Mouse (Mus musculus) forebrain, embryonic 11.5 days (tissue): Measurements from ENCODE around the gene Zc3h12b. TPM values are rescaled to one million over a fixed set of nuclear protein-coding genes. Genes with fewer than 3 reads are reported as not detected.

ENCODE experiments used
- ATAC-seq: fragments of 200-750 bp; cut with Nextera tagmentation; replicated peaks from 2 replicates; pipeline ENCODE4 v1.8.0; 2017; ENCODE audit warnings: moderate TSS enrichment; ENCODE audit not compliant: low FRiP score
- DNase-seq: peaks from one replicate; pipeline ENCODE4 v3.0.0-alpha.2; 2017; ENCODE audit warnings: low spot score
- H3K27ac ChIP-seq: fragments of 300-500 bp; sonication (generic); 2 replicates; pipeline ENCODE4 v1.5.1; 2014; ENCODE audit warnings: low read depth, low read length
- H3K27me3 ChIP-seq: fragments of 300-500 bp; sonication (generic); 2 replicates; pipeline ENCODE4 v1.6.1; 2014; ENCODE audit warnings: mild to moderate bottlenecking, low read length, mixed read lengths; ENCODE audit not compliant: control insufficient read depth, insufficient read depth
- H3K36me3 ChIP-seq: fragments of 300-500 bp; sonication (generic); 2 replicates; pipeline ENCODE4 v1.6.1; 2014; ENCODE audit warnings: mild to moderate bottlenecking, low read length, moderate library complexity, mixed read lengths; ENCODE audit not compliant: control insufficient read depth, insufficient read depth
- H3K4me1 ChIP-seq: fragments of 300-500 bp; sonication (generic); replicated peaks from 2 replicates; pipeline ENCODE4 v1.6.1; 2014; ENCODE audit warnings: low read length, mixed read lengths; ENCODE audit not compliant: control insufficient read depth, insufficient read depth
- H3K4me2 ChIP-seq: fragments of 300-500 bp; sonication (generic); 2 replicates; pipeline ENCODE4 v1.6.1; 2014; ENCODE audit warnings: low read depth, mild to moderate bottlenecking, low read length, moderate library complexity, mixed read lengths; ENCODE audit not compliant: severe bottlenecking
- H3K4me3 ChIP-seq: fragments of 300-500 bp; sonication (generic); 2 replicates; pipeline ENCODE4 v1.5.1; 2014; ENCODE audit warnings: low read depth, low read length
- H3K9ac ChIP-seq: fragments of 300-500 bp; sonication (generic); 2 replicates; pipeline ENCODE4 v1.6.1; 2014; ENCODE audit warnings: low read length
- H3K9me3 ChIP-seq: fragments of 300-500 bp; sonication (generic); 2 replicates; pipeline ENCODE4 v1.6.1; 2016; ENCODE audit warnings: low read length, mixed read lengths; ENCODE audit not compliant: control insufficient read depth
- WGBS: fragments of 180-500 bp; shearing (Covaris S2); extraction: QIAGEN DNeasy Blood & Tissue Kit; methylation state at CpG from one replicate; pipeline ENCODE4 v1.1.7; 2014; 5-methylcytosine and 5-hydroxymethylcytosine counted together
- polyA plus RNA-seq: library from polyadenylated mRNA; unstranded; fragments of >200 nt; fragmentation: Nextera tagmentation; extraction: Ambion mirVana; gene quantifications from 2 replicates; pipeline ENCODE4 v1.2.1, GENCODE M21; 2014

Gene Zc3h12b
- polyA plus RNA-seq, 1 experiment from 2014 or later: 3.6 TPM

DNA sequence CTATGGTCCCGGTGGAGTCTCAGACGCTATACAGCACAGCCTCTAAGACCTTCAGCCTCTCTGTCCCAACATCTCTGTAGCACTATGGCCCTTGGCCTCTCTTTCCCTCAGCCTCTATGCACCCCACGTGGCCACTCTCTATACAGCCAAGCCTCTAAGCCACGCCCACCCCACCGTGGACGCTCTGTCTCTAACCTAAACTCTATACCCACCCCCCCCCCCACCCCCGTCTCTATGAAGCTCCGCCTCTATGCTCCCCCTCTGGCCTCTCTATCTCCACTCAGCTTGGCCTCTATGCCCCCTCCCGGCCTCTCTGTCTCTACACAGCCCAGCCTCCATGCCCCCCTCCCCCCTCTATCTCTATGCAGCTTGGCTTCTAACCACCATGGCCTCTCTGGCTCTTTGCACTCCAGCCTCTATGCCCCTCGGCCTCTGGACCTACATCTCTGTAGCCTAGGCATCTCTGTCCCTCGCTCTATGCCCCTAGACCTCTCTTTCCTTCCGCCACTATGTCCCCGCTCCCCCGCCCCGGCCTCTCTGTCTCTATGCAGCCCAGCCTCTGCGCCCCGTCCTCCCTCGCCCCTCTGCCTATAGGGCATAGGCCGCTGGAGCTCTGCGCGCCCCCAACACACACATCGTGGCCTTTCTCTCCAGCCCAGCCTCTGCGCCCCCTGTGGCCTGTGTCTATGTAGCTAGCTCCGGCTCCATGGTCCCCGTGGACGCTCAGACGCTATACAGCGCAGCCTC, 256.5 kb downstream of the Zc3h12b start:
- no peaks in the 10 kb centered on the region for H3K27me3 ChIP-seq
- no peaks in the 10 kb centered on the region for H3K4me1 ChIP-seq
- no peaks in the 10 kb centered on the region for H3K9me3 ChIP-seq
- 18% methylated on average over 26 of the region's 28 CpGs for WGBS
- peak; percentile 87 for DNase-seq
- peak overlapping the region; percentile 28 for H3K4me3 ChIP-seq
- peak overlapping the region; percentile 62 for H3K9ac ChIP-seq
- peak overlapping the region; percentile 89 for H3K27ac ChIP-seq
- no peaks in the 10 kb centered on the region for H3K36me3 ChIP-seq
- peak overlapping the region; percentile 51 for H3K4me2 ChIP-seq
- peak; percentile 85 for ATAC-seq

GRCm38 (mm10) chrX:95968594-95968965, 257.1 kb downstream of the Zc3h12b start:
- ATAC-seq (peak; percentile 94), DNase-seq (peak; percentile 88)
- no peaks in the 10 kb centered on the region for H3K4me1 ChIP-seq
- no peaks in the 10 kb centered on the region for H3K9me3 ChIP-seq
- H3K27me3 ChIP-seq: no peaks in the 10 kb centered on the region
- peak overlapping the region; percentile 51; the same call in 1 of the 2 replicates for H3K4me2 ChIP-seq
- H3K27ac ChIP-seq: peak overlapping the region; percentile 89
- H3K4me3 ChIP-seq: peak overlapping the region; percentile 28
- peak overlapping the region; percentile 62 for H3K9ac ChIP-seq
- H3K36me3 ChIP-seq: no peaks in the 10 kb centered on the region
- WGBS: 12% methylated on average over 6 of the region's 6 CpGs

DNA sequence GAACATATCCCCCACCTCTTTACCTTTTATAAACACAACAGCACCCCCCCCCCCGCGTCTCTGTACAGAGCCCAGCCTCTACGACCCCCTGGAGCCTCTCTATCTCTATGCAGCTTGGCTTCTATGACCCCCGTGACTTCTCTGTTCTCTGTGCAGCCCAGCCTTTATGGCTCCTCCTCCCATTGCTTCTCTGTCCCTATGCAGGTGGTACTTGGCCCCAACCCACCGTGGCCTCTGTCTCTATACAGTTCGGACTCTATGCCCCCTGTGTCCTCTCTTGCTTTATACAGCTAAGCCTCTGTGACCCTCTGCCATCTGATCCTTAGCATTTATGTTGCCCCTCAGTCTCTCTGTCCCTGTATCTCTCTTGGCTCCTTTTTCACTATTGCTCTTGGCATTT, 257.6 kb downstream of the Zc3h12b start:
- no peaks in the 10 kb centered on the region for H3K4me1 ChIP-seq
- H3K9ac ChIP-seq: 0 out of 2 replicates have a peak overlapping the region, but pooled peaks have one; percentile 10
- no peak overlapping the region for H3K4me3 ChIP-seq
- H3K27ac ChIP-seq: no peak overlapping the region
- H3K9me3 ChIP-seq: no peaks in the 10 kb centered on the region
- WGBS: 37% methylated on average over 6 of the region's 6 CpGs
- ATAC-seq (peak; percentile 11), DNase-seq (no peak)
- H3K4me2 ChIP-seq: no peak overlapping the region
- H3K36me3 ChIP-seq: no peaks in the 10 kb centered on the region
- H3K27me3 ChIP-seq: no peaks in the 10 kb centered on the region

GRCm38 (mm10) chrX:95969936-95970335, 258.5 kb downstream of the Zc3h12b start:
- H3K27ac ChIP-seq: no peak overlapping the region
- DNase-seq: peak; percentile 45
- no peaks in the 10 kb centered on the region for H3K4me1 ChIP-seq
- no peaks in the 10 kb centered on the region for H3K27me3 ChIP-seq
- WGBS: 78% methylated on average over 9 of the region's 9 CpGs
- no peak for ATAC-seq
- no peaks in the 10 kb centered on the region for H3K9me3 ChIP-seq
- H3K36me3 ChIP-seq: no peaks in the 10 kb centered on the region
- H3K4me2 ChIP-seq: no peak overlapping the region
- no peak overlapping the region for H3K9ac ChIP-seq
- no peak overlapping the region for H3K4me3 ChIP-seq

Other genes starting within 250 kb of the Zc3h12b start
- 0.20 TPM in 1 of 2 replicates, not detected in the other for gene Asb12, start 153.7 kb upstream of the Zc3h12b start, polyA plus RNA-seq
- not detected in 2 replicates for gene Pfn5, start 153.6 kb upstream of the Zc3h12b start, polyA plus RNA-seq
- 44.2 and 45.0 TPM in 2 replicates for gene Zc4h2, start 53.2 kb upstream of the Zc3h12b start, polyA plus RNA-seq
- gene Las1l, start 245.3 kb downstream of the Zc3h12b start, polyA plus RNA-seq: 47.5 and 48.6 TPM in 2 replicates